Mouse (Mus musculus): ENCODE data around the gene Synpo2.

- no peak for TF ChIP-seq POLR2A (IDR thresholded peaks at IDR 0.05; ENCODE audit: low read depth, low read length)
- no peak for TF ChIP-seq CTCF (conservative IDR thresholded peaks at IDR 0.05; ENCODE audit: insufficient read depth, insufficient read length, low read depth, low read length)
Observed at GRCm38 (mm10) chr3:123205485-123205884, 30.5 kb downstream of the Synpo2 start.

Measured in kidney, adult 2 months (tissue).